In genomic region chrX:99418762-99419161, GRCm38 (mm10) we compare ENCODE assay signal across 24 mouse cellular contexts. TPM values are rescaled to one million over a fixed set of nuclear protein-coding genes. Genes with fewer than 3 reads are reported as not detected.
A peak's percentile ranks its signal among the peaks of the same experiment; 100 is the strongest.
DNase-seq lines count a peak whose midpoint lies in the region; ATAC-seq and TF ChIP-seq lines count a peak whose summit lies in the region.
"Had no signal": no experiment of that assay in that cellular context is flagged by ENCODE, and none has a peak within 500 bp of the region (broad histone marks: within the 10 kb centered on the region; RNA-seq: fewer than 3 reads in every experiment).

No protein-coding gene starts in this region.

- TF ChIP-seq CTCF in lung, postnatal 0 days (IDR thresholded peaks at IDR 0.05): no peak

- 0 out of 2 replicates have a peak, but pooled peaks cover 5% of the 10 kb centered on the region for H3K4me1 ChIP-seq in lung, embryonic 16.5 days (replicated peaks; ENCODE audit: control insufficient read depth, insufficient read depth, low read length)
- H3K4me1 ChIP-seq in lung, postnatal 0 days (ENCODE audit: insufficient read depth, low read depth, low read length): no peaks in the 10 kb centered on the region
- H3K4me1 ChIP-seq: liver, embryonic 15.5 days had no signal

- no peak overlapping the region for H3K9ac ChIP-seq in lung, embryonic 16.5 days (ENCODE audit: low read length)
- H3K9ac ChIP-seq in lung, postnatal 0 days (replicated peaks; ENCODE audit: low read depth): no peak overlapping the region
- H3K9ac ChIP-seq: heart, embryonic 12.5 days; liver, embryonic 15.5 days; stomach, embryonic 15.5 days had no signal

- TF ChIP-seq EP300 in lung, postnatal 0 days (IDR thresholded peaks at IDR 0.05): no peak

- intact Hi-C loops in gastrocnemius, postnatal 14 days (cut with DNase I; ENCODE audit: low total_unique reads): no loop called here

- peak; percentile 19 for DNase-seq in gastrocnemius, postnatal 14 days
- no peak for DNase-seq in gastrocnemius, postnatal 10 days
- DNase-seq in lung, postnatal 0 days (ENCODE audit: low spot score): no peak
- peak; percentile 50 for DNase-seq in testis, postnatal 10 days (ENCODE audit: low spot score)
- DNase-seq in testis, postnatal 14 days (ENCODE audit: low spot score): no peak
- no peak for DNase-seq in urinary bladder, postnatal 14 days (ENCODE audit: low spot score)
- DNase-seq: adrenal gland, adult 8-10 months; B cell, adult 2 months; cerebellum, adult 18-20 months; heart, adult 18-20 months; heart, postnatal 10 days; kidney, adult 2 months; layer of hippocampus, adult 9-11 months; liver had no signal

- no peaks in the 10 kb centered on the region for H3K9me3 ChIP-seq in lung, embryonic 16.5 days (ENCODE audit: control insufficient read depth, low read length)
- no peaks in the 10 kb centered on the region for H3K9me3 ChIP-seq in lung, postnatal 0 days (ENCODE audit: low read length)
- H3K9me3 ChIP-seq: G1E; heart, embryonic 12.5 days; liver, embryonic 15.5 days; stomach, embryonic 15.5 days had no signal

- no peak overlapping the region for H3K4me2 ChIP-seq in lung, embryonic 16.5 days (ENCODE audit: low read depth, low read length)
- H3K4me2 ChIP-seq in lung, postnatal 0 days (replicated peaks; ENCODE audit: low read depth, low read length): no peak overlapping the region
- H3K4me2 ChIP-seq: heart, embryonic 12.5 days; liver, embryonic 15.5 days; stomach, embryonic 15.5 days had no signal

- no peaks in the 10 kb centered on the region for H3K36me3 ChIP-seq in lung, embryonic 16.5 days (ENCODE audit: control insufficient read depth, insufficient read depth, low read length)
- no peaks in the 10 kb centered on the region for H3K36me3 ChIP-seq in lung, postnatal 0 days (ENCODE audit: insufficient read depth, low read length)
- H3K36me3 ChIP-seq: G1E; heart, embryonic 12.5 days; liver, embryonic 15.5 days; stomach, embryonic 15.5 days had no signal

- peaks cover 6% of the 10 kb centered on the region for H3K27me3 ChIP-seq in lung, embryonic 16.5 days (ENCODE audit: control insufficient read depth, insufficient read depth, low read depth, low read length)
- H3K27me3 ChIP-seq in lung, postnatal 0 days (replicated peaks; ENCODE audit: insufficient read depth, low read length): no peaks in the 10 kb centered on the region
- H3K27me3 ChIP-seq: CH12.LX had no signal

- peak; percentile 60 for ATAC-seq in lung, embryonic 16.5 days (ENCODE audit: low read depth)
- no peak for ATAC-seq in lung, postnatal 0 days
- ATAC-seq: forebrain, embryonic 16.5 days; inflammation-experienced regulatory T-cells, adult 6 months had no signal

- WGBS in lung, embryonic 16.5 days: 63% methylated on average over 3 of the region's 3 CpGs
- 65% methylated on average over 3 of the region's 3 CpGs for WGBS in lung, postnatal 0 days

- no peak overlapping the region for H3K4me3 ChIP-seq in lung, embryonic 16.5 days (ENCODE audit: low read length)
- H3K4me3 ChIP-seq in lung, postnatal 0 days (ENCODE audit: low read depth, low read length): no peak overlapping the region
- H3K4me3 ChIP-seq: heart, embryonic 12.5 days; liver, embryonic 15.5 days; stomach, embryonic 15.5 days had no signal

- no peak overlapping the region for H3K27ac ChIP-seq in lung, embryonic 16.5 days (ENCODE audit: low read length)
- no peak overlapping the region for H3K27ac ChIP-seq in lung, postnatal 0 days (ENCODE audit: low read length)
- H3K27ac ChIP-seq: kidney, postnatal 0 days; liver, embryonic 15.5 days; macrophage; stomach, embryonic 15.5 days had no signal

RNA-seq across cellular contexts. Expression of gene Pja1, which starts 52.3 kb away (rescaled TPM):
- 10 to 100 TPM; 17.1 to 23.0 TPM for total RNA-seq in gastrocnemius, postnatal 14 days (2021)
- 10 to 100 TPM; 31.4 to 36.5 TPM for total RNA-seq in gastrocnemius, postnatal 10 days (2021)
- 138 and 146 TPM in 2 replicates for polyA plus RNA-seq in lung, embryonic 16.5 days (2015; fragmentation: Nextera tagmentation; extraction: Ambion mirVana)
- polyA plus RNA-seq in lung, postnatal 0 days (2015; fragmentation: Nextera tagmentation; extraction: Ambion mirVana): 71.4 and 79.6 TPM in 2 replicates

Comparison
In these comparisons a context has a peak if more than half of its experiments do, and no peak if none do; other contexts are left out.
1. DNase-seq: peak in gastrocnemius, postnatal 14 days (single experiment) and testis, postnatal 10 days (single experiment); none in gastrocnemius, postnatal 10 days (single experiment), lung, postnatal 0 days (single experiment), testis, postnatal 14 days (single experiment) and urinary bladder, postnatal 14 days (single experiment).